Mouse (Mus musculus): Measurements from ENCODE around the gene Slc44a5. TPM values are rescaled to one million over a fixed set of nuclear protein-coding genes. Genes with fewer than 3 reads are reported as not detected.
A peak's percentile ranks its signal among the peaks of the same experiment; 100 is the strongest.

The Slc44a5 gene
- polyA plus RNA-seq, 1 experiment from 2014 or later, result 0.45 TPM

GRCm38 (mm10) chr3:154174766-154175165, 201.5 kb downstream of the Slc44a5 start:
- Histone ChIP-seq H3K9ac (replicated peaks) (no peak overlapping the region), H3K4me1 (replicated peaks) (0 out of 2 replicates have a peak, but pooled peaks cover 6% of the 10 kb centered on the region), H3K27me3 (no peaks in the 10 kb centered on the region), H3K9me3 (no peaks in the 10 kb centered on the region), H3K27ac (no peak overlapping the region), H3K4me3 (replicated peaks) (no peak overlapping the region), H3K4me2 (no peak overlapping the region), H3K36me3 (no peaks in the 10 kb centered on the region)
- WGBS, result 84% methylated on average over 7 of the region's 7 CpGs
- no peak for ATAC-seq (ENCODE audit: insufficient number of reproducible peaks, insufficient read depth, low FRiP score, low TSS enrichment, low read depth)

GRCm38 (mm10) chr3:154177665-154178305, 204.5 kb downstream of the Slc44a5 start:
- Histone ChIP-seq H3K9me3 (no peaks in the 10 kb centered on the region), H3K4me3 (replicated peaks) (no peak overlapping the region), H3K27ac (no peak overlapping the region), H3K4me2 (no peak overlapping the region), H3K27me3 (no peaks in the 10 kb centered on the region), H3K36me3 (no peaks in the 10 kb centered on the region), H3K9ac (replicated peaks) (no peak overlapping the region), H3K4me1 (replicated peaks) (0 out of 2 replicates have a peak, but pooled peaks cover 6% of the 10 kb centered on the region)
- ATAC-seq (ENCODE audit: insufficient number of reproducible peaks, insufficient read depth, low FRiP score, low TSS enrichment, low read depth), result no peak
- WGBS, result 75% methylated on average over 8 of the region's 8 CpGs

- Histone ChIP-seq H3K9me3 (no peaks in the 10 kb centered on the region), H3K27ac (no peak overlapping the region), H3K27me3 (no peaks in the 10 kb centered on the region), H3K4me2 (no peak overlapping the region), H3K4me3 (replicated peaks) (no peak overlapping the region), H3K4me1 (replicated peaks) (0 out of 2 replicates have a peak, but pooled peaks cover 4% of the 10 kb centered on the region), H3K9ac (replicated peaks) (no peak overlapping the region), H3K36me3 (no peaks in the 10 kb centered on the region)
- WGBS, result 94% methylated on average over 2 of the region's 3 CpGs
- ATAC-seq (ENCODE audit: insufficient number of reproducible peaks, insufficient read depth, low FRiP score, low TSS enrichment, low read depth), result no peak
Measured at GRCm38 (mm10) chr3:154179423-154179920, 206.2 kb downstream of the Slc44a5 start.

GRCm38 (mm10) chr3:154182987-154183386, 209.8 kb downstream of the Slc44a5 start:
- H3K4me1 ChIP-seq (replicated peaks), result 0 out of 2 replicates have a peak, but pooled peaks cover under 1% of the 10 kb centered on the region
- H3K27ac ChIP-seq, result no peak overlapping the region
- H3K4me3 ChIP-seq (replicated peaks), result no peak overlapping the region
- no peak overlapping the region for H3K9ac ChIP-seq (replicated peaks)
- ATAC-seq (ENCODE audit: insufficient number of reproducible peaks, insufficient read depth, low FRiP score, low TSS enrichment, low read depth), result no peak
- H3K4me2 ChIP-seq, result no peak overlapping the region
- no peaks in the 10 kb centered on the region for H3K9me3 ChIP-seq
- no peaks in the 10 kb centered on the region for H3K36me3 ChIP-seq
- WGBS, result 93% methylated on average over 7 of the region's 7 CpGs
- H3K27me3 ChIP-seq, result no peaks in the 10 kb centered on the region

GRCm38 (mm10) chr3:154183957-154184356, 210.7 kb downstream of the Slc44a5 start:
- no peaks in the 10 kb centered on the region for H3K4me1 ChIP-seq (replicated peaks)
- WGBS, result 69% methylated on average over 9 of the region's 9 CpGs
- H3K36me3 ChIP-seq, result no peaks in the 10 kb centered on the region
- ATAC-seq (ENCODE audit: insufficient number of reproducible peaks, insufficient read depth, low FRiP score, low TSS enrichment, low read depth), result no peak
- H3K27me3 ChIP-seq, result no peaks in the 10 kb centered on the region
- no peak overlapping the region for H3K9ac ChIP-seq (replicated peaks)
- H3K4me3 ChIP-seq (replicated peaks), result no peak overlapping the region
- H3K27ac ChIP-seq, result no peak overlapping the region
- H3K9me3 ChIP-seq, result no peaks in the 10 kb centered on the region
- H3K4me2 ChIP-seq, result no peak overlapping the region

GRCm38 (mm10) chr3:154188668-154189067, 215.4 kb downstream of the Slc44a5 start:
- no peaks in the 10 kb centered on the region for H3K36me3 ChIP-seq
- H3K4me1 ChIP-seq (replicated peaks), result peaks cover 15% of the 10 kb centered on the region
- H3K4me2 ChIP-seq, result no peak overlapping the region
- no peak overlapping the region for H3K9ac ChIP-seq (replicated peaks)
- peaks cover 18% of the 10 kb centered on the region; the same call in 1 of the 2 replicates for H3K27me3 ChIP-seq
- ATAC-seq (ENCODE audit: insufficient number of reproducible peaks, insufficient read depth, low FRiP score, low TSS enrichment, low read depth), result no peak
- H3K4me3 ChIP-seq (replicated peaks), result no peak overlapping the region
- no peaks in the 10 kb centered on the region for H3K9me3 ChIP-seq
- 59% methylated on average over 9 of the region's 9 CpGs for WGBS
- no peak overlapping the region for H3K27ac ChIP-seq

- Histone ChIP-seq H3K4me2 (0 out of 2 replicates have a peak overlapping the region, but pooled peaks have one; percentile 15), H3K4me1 (replicated peaks) (peaks cover 21% of the 10 kb centered on the region), H3K27me3 (peaks cover 21% of the 10 kb centered on the region), H3K9ac (replicated peaks) (no peak overlapping the region), H3K27ac (no peak overlapping the region), H3K9me3 (no peaks in the 10 kb centered on the region), H3K4me3 (replicated peaks) (no peak overlapping the region), H3K36me3 (no peaks in the 10 kb centered on the region)
- WGBS, result 20% methylated on average over 12 of the region's 14 CpGs
- no peak for ATAC-seq (ENCODE audit: insufficient number of reproducible peaks, insufficient read depth, low FRiP score, low TSS enrichment, low read depth)
Measured at GRCm38 (mm10) chr3:154192328-154193030, 219.2 kb downstream of the Slc44a5 start.

GRCm38 (mm10) chr3:154193189-154193840, 220.1 kb downstream of the Slc44a5 start:
- 46% methylated on average over 10 of the region's 10 CpGs for WGBS
- no peak for ATAC-seq (ENCODE audit: insufficient number of reproducible peaks, insufficient read depth, low FRiP score, low TSS enrichment, low read depth)
- no peak overlapping the region for H3K27ac ChIP-seq
- peaks cover 21% of the 10 kb centered on the region for H3K27me3 ChIP-seq
- 0 out of 2 replicates have a peak overlapping the region, but pooled peaks have one; percentile 15 for H3K4me2 ChIP-seq
- H3K4me3 ChIP-seq (replicated peaks), result no peak overlapping the region
- no peak overlapping the region for H3K9ac ChIP-seq (replicated peaks)
- no peaks in the 10 kb centered on the region for H3K9me3 ChIP-seq
- H3K36me3 ChIP-seq, result no peaks in the 10 kb centered on the region
- H3K4me1 ChIP-seq (replicated peaks), result peaks cover 21% of the 10 kb centered on the region

- H3K36me3 ChIP-seq, result no peaks in the 10 kb centered on the region
- H3K9me3 ChIP-seq, result no peaks in the 10 kb centered on the region
- no peak overlapping the region for H3K27ac ChIP-seq
- H3K4me2 ChIP-seq, result no peak overlapping the region
- no peaks in the 10 kb centered on the region; the same call in 1 of the 2 replicates for H3K27me3 ChIP-seq
- ATAC-seq (ENCODE audit: insufficient number of reproducible peaks, insufficient read depth, low FRiP score, low TSS enrichment, low read depth), result no peak
- H3K9ac ChIP-seq (replicated peaks), result no peak overlapping the region
- 0 out of 2 replicates have a peak, but pooled peaks cover 3% of the 10 kb centered on the region for H3K4me1 ChIP-seq (replicated peaks)
- H3K4me3 ChIP-seq (replicated peaks), result no peak overlapping the region
- WGBS, result 41% methylated on average over 8 of the region's 8 CpGs
Measured at GRCm38 (mm10) chr3:154200422-154200828, 227.2 kb downstream of the Slc44a5 start.

- no peak overlapping the region for H3K4me2 ChIP-seq
- no peak overlapping the region for H3K4me3 ChIP-seq (replicated peaks)
- H3K9me3 ChIP-seq, result no peaks in the 10 kb centered on the region
- no peak overlapping the region for H3K9ac ChIP-seq (replicated peaks)
- H3K4me1 ChIP-seq (replicated peaks), result 0 out of 2 replicates have a peak, but pooled peaks cover 3% of the 10 kb centered on the region
- no peak overlapping the region for H3K27ac ChIP-seq
- no peaks in the 10 kb centered on the region; the same call in 1 of the 2 replicates for H3K27me3 ChIP-seq
- 89% methylated on average over 12 of the region's 12 CpGs for WGBS
- no peaks in the 10 kb centered on the region for H3K36me3 ChIP-seq
- no peak for ATAC-seq (ENCODE audit: insufficient number of reproducible peaks, insufficient read depth, low FRiP score, low TSS enrichment, low read depth)
Measured at GRCm38 (mm10) chr3:154201796-154202195, 228.6 kb downstream of the Slc44a5 start.

- Histone ChIP-seq H3K9me3 (no peaks in the 10 kb centered on the region), H3K4me2 (no peak overlapping the region), H3K27me3 (no peaks in the 10 kb centered on the region; the same call in 1 of the 2 replicates), H3K4me3 (replicated peaks) (no peak overlapping the region), H3K27ac (no peak overlapping the region), H3K4me1 (replicated peaks) (0 out of 2 replicates have a peak, but pooled peaks cover 3% of the 10 kb centered on the region), H3K36me3 (no peaks in the 10 kb centered on the region), H3K9ac (replicated peaks) (no peak overlapping the region)
- no peak for ATAC-seq (ENCODE audit: insufficient number of reproducible peaks, insufficient read depth, low FRiP score, low TSS enrichment, low read depth)
- WGBS, result 88% methylated on average over 13 of the region's 13 CpGs
Measured at GRCm38 (mm10) chr3:154202383-154202782, 229.1 kb downstream of the Slc44a5 start.

Data from limb, embryonic 12.5 days (tissue).